Mouse (Mus musculus) E14TG2a.4 (cell line): ENCODE data around the gene Isl2.
A peak's percentile ranks its signal among the peaks of the same experiment; 100 is the strongest.

Experiments
- H3K27me3 ChIP-seq: 2 replicates; pipeline ENCODE4 v1.6.1; 2014; ENCODE audit warnings: low read length, control low read depth; ENCODE audit not compliant: insufficient read depth
- H3K36me3 ChIP-seq: 2 replicates; pipeline ENCODE4 v1.6.1; 2014; ENCODE audit warnings: low read length, control low read depth; ENCODE audit not compliant: insufficient read depth
- H3K4me1 ChIP-seq: replicated peaks from 2 replicates; pipeline ENCODE4 v1.6.1; 2014; ENCODE audit warnings: low read depth, low read length, control low read depth
- H3K4me3 ChIP-seq: replicated peaks from 2 replicates; pipeline ENCODE4 v1.5.1; 2014; ENCODE audit warnings: mild to moderate bottlenecking, low read length
- H3K9me3 ChIP-seq: 2 replicates; pipeline ENCODE4 v1.6.1; 2014; ENCODE audit warnings: low read length, control low read depth
- CTCF ChIP-seq: conservative IDR thresholded peaks from 2 replicates; pipeline ENCODE4 v1.5.1; 2014; ENCODE audit warnings: low read length
- NANOG ChIP-seq: IDR thresholded peaks from 2 replicates; pipeline ENCODE4 v1.6.1; 2014; ENCODE audit warnings: borderline replicate concordance, low read length, mixed read lengths
- POU5F1 ChIP-seq: IDR thresholded peaks from 2 replicates; pipeline ENCODE4 v1.6.1; 2014; ENCODE audit warnings: low read length, borderline replicate concordance

The Isl2 gene

DNA sequence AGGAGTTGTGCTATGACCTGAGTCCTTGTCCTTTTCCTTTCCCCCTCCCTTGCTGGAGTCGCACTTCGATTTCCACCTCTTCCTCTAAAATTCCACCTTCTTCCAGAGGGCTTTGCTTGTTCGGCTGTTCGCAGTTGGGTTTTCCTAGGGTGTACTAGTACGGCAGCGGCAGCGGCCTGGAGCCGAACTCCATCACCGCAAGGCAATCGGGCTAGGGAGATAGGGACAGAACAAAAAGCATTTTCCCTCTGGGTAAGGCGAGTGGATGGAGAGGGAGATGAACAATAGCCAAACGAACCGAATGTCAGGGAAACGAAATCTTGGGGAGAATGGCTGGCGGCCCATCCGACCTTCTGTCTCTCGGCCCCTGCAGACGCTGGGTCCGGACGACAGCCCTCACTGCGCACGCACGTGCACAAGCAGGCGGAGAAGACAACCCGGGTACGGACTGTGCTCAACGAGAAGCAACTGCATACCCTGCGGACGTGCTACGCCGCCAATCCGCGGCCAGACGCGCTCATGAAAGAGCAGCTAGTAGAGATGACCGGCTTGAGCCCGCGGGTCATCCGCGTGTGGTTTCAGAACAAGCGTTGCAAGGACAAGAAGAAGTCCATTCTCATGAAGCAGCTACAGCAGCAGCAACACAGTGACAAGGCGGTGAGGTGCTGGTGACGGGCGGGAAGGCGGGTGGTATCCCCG, 5.4 kb downstream of the Isl2 start:
- H3K4me1 ChIP-seq = peaks cover 69% of the 10 kb centered on the region
- TF ChIP-seq CTCF = no peak
- no peak for TF ChIP-seq POU5F1
- TF ChIP-seq NANOG = no peak
- no peaks in the 10 kb centered on the region for H3K36me3 ChIP-seq
- peak overlapping the region; percentile 32; the same call in 1 of the 2 replicates for H3K4me3 ChIP-seq
- H3K9me3 ChIP-seq = no peaks in the 10 kb centered on the region
- H3K27me3 ChIP-seq = peaks cover 96% of the 10 kb centered on the region

GRCm38 (mm10) chr9:55544861-55545555, 6.5 kb downstream of the Isl2 start:
- H3K9me3 ChIP-seq = no peaks in the 10 kb centered on the region
- peak overlapping the region; percentile 75 for H3K4me3 ChIP-seq
- H3K4me1 ChIP-seq = peaks cover 62% of the 10 kb centered on the region
- H3K27me3 ChIP-seq = peaks cover 96% of the 10 kb centered on the region
- H3K36me3 ChIP-seq = no peaks in the 10 kb centered on the region
- no peak for TF ChIP-seq POU5F1
- no peak for TF ChIP-seq NANOG
- TF ChIP-seq CTCF = no peak

DNA sequence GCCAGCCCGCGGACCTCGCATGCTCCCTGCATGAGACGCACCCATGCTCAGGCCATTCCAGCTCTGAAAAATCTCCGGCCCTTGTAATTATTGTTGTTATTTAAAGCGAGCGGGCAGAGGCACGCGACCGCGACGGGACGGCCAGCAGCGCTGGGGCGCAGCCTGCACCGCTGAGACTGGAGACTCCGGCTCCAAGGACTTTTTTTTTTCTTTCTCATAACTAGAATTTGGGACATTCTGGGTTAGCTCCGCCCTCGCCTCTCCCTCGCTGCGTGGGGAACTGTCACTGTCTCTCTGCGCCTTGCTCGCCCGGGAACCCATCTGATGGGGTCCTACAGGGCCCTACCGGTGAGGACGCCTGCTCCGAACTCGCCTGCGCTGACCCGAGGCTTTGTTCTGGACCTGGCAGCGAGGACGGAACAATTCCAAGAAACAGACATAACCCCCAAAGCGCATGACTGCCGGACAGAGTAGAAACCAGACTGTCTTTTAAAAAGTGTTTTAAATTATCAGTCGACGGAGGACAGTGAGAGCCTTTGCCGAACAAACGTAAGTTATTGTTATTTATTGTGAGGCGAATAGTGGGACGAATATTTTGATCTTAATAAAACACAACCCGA, 7.2 kb downstream of the Isl2 start:
- TF ChIP-seq CTCF (no peak), POU5F1 (no peak), NANOG (no peak)
- Histone ChIP-seq H3K4me1 (peaks cover 55% of the 10 kb centered on the region), H3K36me3 (no peaks in the 10 kb centered on the region), H3K4me3 (peak overlapping the region; percentile 75), H3K27me3 (peaks cover 89% of the 10 kb centered on the region), H3K9me3 (no peaks in the 10 kb centered on the region)

- TF ChIP-seq CTCF (no peak), NANOG (no peak), POU5F1 (no peak)
These were observed 7.9 kb downstream of the Isl2 start for GRCm38 (mm10) chr9:55546176-55547010.

DNA sequence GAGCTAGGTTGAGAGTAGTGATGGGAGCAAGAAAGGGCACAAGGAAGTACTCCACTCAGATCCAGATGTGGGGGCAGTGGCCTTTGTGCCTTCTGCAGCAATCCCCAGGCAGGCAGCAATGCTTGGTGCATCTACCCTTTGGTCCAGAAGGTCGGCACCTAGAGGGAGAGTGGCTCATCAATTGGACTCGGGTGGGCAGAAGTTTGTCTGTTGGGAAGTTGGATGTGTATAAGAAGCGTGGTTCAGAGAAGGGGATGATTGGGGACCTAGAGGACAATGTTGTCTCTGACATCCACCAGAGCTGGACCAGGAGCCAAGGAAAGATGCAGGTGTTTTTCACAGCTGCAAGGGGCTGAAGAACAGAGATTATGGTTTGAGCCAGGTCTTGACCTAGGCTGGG, 10.4 kb downstream of the Isl2 start:
- Histone ChIP-seq H3K27me3 (peaks cover 61% of the 10 kb centered on the region), H3K4me1 (peaks cover 34% of the 10 kb centered on the region), H3K36me3 (no peaks in the 10 kb centered on the region), H3K4me3 (no peak overlapping the region), H3K9me3 (no peaks in the 10 kb centered on the region)
- TF ChIP-seq POU5F1 (no peak), NANOG (no peak), CTCF (no peak)

More at GRCm38 (mm10) chr9:55546176-55547010, 7.9 kb downstream of the Isl2 start:
- no peaks in the 10 kb centered on the region for H3K9me3 ChIP-seq
- H3K4me1 ChIP-seq = peaks cover 51% of the 10 kb centered on the region
- H3K4me3 ChIP-seq = peak overlapping the region; percentile 75
- H3K36me3 ChIP-seq = no peaks in the 10 kb centered on the region
- H3K27me3 ChIP-seq = peaks cover 82% of the 10 kb centered on the region

- Histone ChIP-seq H3K4me3 (no peak overlapping the region), H3K9me3 (no peaks in the 10 kb centered on the region), H3K27me3 (peaks cover 56% of the 10 kb centered on the region), H3K36me3 (no peaks in the 10 kb centered on the region), H3K4me1 (peaks cover 29% of the 10 kb centered on the region)
- peak; percentile 29; the same call in 1 of the 2 replicates for TF ChIP-seq CTCF
- TF ChIP-seq NANOG = no peak
- TF ChIP-seq POU5F1 = no peak
These were observed 10.9 kb downstream of the Isl2 start for GRCm38 (mm10) chr9:55549302-55549890.

GRCm38 (mm10) chr9:55554986-55555385, 16.5 kb downstream of the Isl2 start:
- Histone ChIP-seq H3K9me3 (no peaks in the 10 kb centered on the region), H3K4me3 (no peak overlapping the region), H3K36me3 (no peaks in the 10 kb centered on the region), H3K27me3 (peaks cover 4% of the 10 kb centered on the region; the same call in 1 of the 2 replicates), H3K4me1 (peaks cover 19% of the 10 kb centered on the region)
- TF ChIP-seq POU5F1 (no peak), CTCF (no peak), NANOG (no peak)

DNA sequence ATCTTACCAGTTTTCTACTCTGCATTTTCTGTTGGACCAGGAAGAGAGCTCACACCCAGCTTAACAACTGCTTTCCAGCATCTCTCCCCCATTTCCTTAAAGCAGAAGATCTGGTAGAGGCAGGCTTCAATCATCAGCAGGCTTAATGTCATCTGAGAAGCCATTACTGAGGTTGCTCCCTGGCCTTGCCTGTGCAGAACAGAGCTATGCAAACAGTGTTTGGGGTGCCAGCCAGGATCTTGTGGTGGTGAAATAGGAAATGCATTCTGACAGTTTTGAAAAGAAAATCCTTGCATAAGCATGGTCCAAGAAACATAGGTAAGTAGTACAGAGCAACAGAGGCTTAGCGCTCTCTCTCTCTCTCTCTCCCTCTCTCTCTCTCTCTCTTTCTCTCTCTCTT, 22.5 kb downstream of the Isl2 start:
- peaks cover 15% of the 10 kb centered on the region for H3K4me1 ChIP-seq
- H3K9me3 ChIP-seq = no peaks in the 10 kb centered on the region
- no peaks in the 10 kb centered on the region for H3K27me3 ChIP-seq
- TF ChIP-seq NANOG = no peak
- no peak for TF ChIP-seq CTCF
- no peak for TF ChIP-seq POU5F1
- H3K36me3 ChIP-seq = no peaks in the 10 kb centered on the region
- no peak overlapping the region for H3K4me3 ChIP-seq
